Mouse (Mus musculus): Measurements from ENCODE around the gene Dcaf5.

- no peak for TF ChIP-seq POLR2A (IDR thresholded peaks at IDR 0.05; ENCODE audit: low read depth, low read length)
- no peak for TF ChIP-seq CTCF (conservative IDR thresholded peaks at IDR 0.05; ENCODE audit: insufficient read depth, insufficient read length, low read depth, low read length)
Measured at GRCm38 (mm10) chr12:80444525-80445109, 8.2 kb upstream of the Dcaf5 start.

Data from kidney, adult 2 months (tissue).